Mouse (Mus musculus) 3134 (cell line): ENCODE measurements around the gene BC048679.

ENCODE experiments used
- DNase-seq: peaks from one replicate; pipeline ENCODE4 v3.0.0-alpha.2; 2011; ENCODE audit warnings: low spot score; ENCODE audit not compliant: insufficient read length; ENCODE audit errors: extremely low read depth

Gene BC048679

DNA sequence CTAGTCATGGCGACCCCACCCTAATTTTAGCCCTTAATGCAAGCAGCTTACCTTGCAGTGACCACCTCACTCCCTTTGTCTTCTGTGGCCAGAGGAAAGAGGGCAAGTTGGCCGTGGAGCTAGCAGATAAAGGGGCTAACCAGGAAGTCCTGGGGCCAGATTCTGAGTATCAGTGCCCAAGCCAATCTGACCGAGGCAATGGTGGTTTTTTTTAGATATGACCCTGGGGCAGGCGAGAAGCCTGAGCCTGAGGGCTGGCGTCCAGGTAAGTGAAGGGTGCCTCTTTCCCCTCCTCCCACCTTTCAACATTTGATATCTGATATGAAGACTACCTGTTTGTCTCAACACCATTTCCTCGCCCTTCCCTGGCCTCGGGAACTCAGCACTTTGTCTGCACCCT lies at the start of gene BC048679:
TSS of gene BC048679 (minus strand) at position 101 of the 400 bp plus-strand sequence.
- no peak for DNase-seq

DNA sequence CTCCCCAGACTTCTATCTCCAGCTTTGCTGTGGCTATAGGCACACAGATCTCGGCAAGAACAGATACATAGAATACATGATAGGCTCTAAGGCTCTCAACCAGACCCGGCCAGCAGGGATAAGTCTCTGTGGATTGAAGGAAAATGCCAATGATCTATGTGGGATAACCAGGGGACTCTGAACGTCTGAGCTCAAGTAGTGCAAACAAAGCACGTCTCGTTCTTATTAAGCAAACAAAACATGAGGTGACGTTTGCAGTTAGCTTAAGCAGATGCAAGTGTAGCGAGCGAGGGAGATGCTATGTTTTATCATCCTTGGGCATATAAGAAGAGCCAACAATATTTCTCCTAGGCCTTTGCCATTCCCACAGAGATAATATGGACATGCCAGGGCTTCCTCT lies 44.9 kb upstream of the BC048679 start:
- DNase-seq, result no peak

DNA sequence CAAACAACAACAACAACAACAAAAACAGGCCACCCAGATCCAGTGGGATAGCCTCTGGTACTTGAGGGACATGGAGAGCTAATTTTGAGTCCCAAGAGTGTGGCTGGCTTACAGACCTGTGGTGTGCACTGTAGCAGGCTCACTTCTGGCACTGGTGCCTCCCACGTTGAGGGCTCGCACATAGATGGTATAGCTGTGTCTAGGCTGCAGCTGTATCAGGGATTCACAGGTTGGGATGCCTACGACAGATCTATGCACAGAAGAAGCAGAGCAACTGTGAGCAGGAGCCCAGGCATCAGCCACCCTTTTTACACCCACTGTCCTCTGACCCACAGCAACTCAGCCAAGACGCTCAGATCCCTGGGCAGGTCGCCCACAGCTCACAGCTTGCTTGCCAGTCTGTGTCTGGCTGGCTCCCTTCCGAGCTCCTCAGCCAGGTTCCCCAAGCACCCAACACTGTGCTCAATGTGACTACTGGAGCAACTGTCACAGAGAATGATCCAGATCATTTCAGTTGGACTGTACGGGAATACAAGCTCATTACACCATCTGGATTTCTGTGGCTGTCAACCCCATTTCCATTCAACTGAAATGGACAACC lies 43.9 kb upstream of the BC048679 start:
- no peak for DNase-seq

DNA sequence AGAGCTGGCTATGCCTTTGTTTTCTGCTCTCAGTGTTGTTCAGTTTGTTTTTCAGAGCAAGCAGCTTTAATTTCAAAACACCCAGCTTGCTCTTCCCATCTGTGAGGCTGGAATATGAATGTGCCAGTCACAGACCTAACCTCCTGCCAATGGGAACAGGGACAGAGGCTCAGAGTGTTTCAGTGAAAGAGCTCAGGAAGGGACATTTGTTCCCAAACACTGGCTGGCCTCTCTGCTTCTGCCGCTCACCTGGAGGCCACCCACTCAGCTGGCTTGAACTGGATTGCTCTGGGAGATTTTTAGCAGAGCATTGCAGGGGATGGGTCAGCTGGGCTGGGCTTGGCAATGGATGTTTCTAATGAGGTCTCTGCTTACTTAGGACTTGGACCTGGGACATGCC lies 42.9 kb upstream of the BC048679 start:
- DNase-seq, result no peak

DNA sequence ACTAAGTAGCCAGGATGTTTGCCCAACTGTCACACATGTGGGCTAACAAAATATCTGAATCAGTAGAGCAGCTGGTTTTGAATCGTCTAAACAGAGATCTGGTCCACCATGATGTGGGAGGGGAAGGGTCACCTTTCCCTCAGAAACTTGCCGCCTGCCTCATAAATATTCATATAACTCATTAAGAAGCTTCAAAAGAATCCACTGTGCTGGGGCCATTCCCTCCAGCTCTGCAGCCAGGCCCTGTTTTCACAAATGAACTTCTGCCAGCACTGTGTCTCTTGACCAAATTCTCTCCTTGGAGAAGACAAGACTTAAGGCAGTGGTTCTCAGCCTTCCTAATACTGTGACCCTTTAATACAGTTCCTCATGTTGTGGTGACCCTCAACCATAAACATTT lies 41.5 kb upstream of the BC048679 start:
- DNase-seq, result no peak

DNA sequence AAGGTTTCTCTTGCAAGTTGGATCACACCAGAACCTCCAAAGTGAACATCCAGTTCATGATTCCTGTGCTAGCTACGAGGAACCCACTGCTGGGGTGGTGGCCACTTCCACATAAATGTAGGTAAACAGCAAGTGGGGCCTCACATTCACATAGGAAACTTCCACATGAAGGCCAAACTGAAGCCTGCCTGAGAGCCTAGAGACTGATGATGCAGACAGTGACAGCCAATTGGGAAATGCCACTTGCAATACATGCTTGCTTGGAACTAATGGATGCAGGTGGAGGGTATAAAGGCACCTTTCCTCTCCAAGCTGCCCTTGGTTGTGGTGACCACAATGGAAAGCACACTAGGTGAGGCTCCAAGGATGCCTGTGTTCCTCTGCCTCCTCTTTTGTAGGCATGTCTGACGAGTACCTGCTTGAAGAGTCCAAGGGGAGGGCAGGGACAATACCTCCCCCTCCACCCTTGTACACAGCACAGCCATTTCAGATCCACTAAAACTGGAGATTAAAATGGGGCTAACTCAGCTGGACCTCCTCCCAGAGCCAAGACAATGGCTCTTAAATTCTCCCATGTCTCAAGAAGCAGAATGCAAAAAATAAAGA lies 40.1 kb upstream of the BC048679 start:
- no peak for DNase-seq

DNA sequence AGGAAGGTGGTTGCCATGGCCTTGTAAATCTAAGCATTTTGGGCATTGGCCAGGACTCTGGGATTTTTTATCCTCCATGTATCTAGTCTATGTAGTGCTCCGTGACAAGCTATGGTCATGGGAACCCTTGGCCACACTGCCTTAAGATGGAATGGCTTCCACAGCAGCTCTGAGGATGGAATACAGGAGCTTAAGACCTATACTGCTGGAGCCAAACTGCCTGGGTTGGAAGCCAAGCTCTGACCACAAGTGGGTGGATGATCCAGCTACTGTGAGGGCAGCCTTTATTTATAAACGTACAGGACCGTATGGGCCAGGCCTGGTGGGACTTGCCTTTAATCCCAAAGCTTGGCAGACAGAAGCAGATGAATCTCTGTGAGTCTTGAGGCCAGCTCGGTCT lies 38.4 kb upstream of the BC048679 start:
- DNase-seq, result no peak

DNA sequence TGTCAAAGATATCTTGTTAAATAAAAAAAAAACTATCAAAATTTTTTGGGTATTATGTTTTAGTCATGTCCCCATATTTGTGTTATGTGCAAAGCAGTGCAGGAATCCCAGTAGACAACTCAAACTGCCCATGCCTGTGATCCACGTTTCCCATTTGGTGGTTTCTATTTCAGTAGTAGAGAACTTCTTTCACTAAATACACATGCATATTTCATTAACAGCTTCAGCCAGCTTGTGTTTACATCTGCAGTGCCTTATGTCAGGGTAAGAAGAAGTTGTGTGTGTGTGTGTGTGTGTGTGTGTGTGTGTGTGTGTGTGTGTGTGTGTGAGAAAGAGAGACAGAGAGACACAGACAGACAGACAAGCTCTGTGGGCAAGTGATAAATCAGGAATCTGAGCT lies 33.4 kb upstream of the BC048679 start:
- DNase-seq, result no peak

DNA sequence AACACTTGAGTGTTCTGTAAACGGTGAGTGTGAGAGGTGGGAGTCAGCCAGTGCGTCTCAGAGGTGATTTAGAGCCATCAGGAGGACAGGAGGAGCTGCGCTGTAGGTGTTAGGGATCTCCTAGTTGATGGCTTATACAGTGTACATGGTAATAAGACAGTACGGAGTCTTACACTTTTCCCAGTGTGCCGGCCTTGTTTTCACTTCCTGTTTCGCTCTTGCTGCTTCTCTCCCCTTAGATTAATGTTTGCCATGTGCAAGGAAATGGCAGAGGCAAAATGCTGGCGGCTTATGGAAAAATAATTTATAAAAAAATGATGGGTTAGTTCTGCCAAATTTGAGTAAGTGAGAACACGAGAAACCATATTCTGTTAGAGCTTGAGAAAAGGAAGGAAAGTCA lies 30.8 kb upstream of the BC048679 start:
- no peak for DNase-seq

DNA sequence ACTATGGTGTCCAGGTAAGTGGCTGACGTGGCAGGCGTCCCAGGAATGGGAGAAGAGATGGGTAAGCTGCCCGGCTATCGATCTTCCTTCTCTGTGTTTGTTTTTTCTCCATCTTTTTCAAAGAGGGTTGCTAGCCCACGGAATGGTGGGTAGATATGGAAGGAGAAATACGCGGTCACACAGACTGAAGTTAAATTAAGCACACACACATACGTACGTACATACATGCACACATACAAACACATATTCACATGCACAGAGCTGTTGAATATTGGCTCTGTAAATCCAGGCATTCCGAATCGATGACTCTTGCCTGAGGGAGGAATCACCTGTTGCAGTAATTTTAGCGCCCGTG lies 25.6 kb upstream of the BC048679 start:
- no peak for DNase-seq

DNA sequence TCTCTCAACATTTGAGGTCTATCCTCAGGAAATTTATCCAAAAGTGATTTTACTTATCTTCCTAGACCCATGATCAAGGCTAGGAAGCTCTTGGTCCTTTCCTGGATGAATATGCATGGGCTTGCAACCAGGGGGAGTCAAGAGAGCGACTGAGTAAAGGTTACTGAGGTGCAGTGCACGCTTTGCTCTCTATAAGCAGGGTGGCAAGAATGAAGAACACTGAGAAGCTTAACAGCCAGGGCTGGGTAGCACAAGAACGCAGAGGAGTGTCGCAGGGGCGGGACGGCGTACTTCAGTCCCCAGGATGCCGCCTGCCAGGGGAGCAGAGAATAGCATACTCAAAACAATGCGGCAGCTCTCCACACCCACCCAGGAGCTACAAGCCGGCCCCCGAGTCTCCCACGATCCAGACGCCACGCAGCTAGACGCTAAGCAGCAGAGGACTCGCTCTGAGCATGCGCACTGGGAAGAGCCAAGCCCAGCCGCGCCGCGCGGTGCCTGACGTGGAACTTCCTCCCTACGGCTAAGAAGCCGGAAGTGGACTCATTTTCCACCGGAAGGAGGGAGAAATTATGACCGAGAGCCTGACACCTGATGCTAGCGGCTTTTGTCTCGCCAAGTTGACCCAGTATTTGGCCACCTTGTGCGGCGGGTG lies 25.1 kb upstream of the BC048679 start:
- DNase-seq, result peak; percentile 89

DNA sequence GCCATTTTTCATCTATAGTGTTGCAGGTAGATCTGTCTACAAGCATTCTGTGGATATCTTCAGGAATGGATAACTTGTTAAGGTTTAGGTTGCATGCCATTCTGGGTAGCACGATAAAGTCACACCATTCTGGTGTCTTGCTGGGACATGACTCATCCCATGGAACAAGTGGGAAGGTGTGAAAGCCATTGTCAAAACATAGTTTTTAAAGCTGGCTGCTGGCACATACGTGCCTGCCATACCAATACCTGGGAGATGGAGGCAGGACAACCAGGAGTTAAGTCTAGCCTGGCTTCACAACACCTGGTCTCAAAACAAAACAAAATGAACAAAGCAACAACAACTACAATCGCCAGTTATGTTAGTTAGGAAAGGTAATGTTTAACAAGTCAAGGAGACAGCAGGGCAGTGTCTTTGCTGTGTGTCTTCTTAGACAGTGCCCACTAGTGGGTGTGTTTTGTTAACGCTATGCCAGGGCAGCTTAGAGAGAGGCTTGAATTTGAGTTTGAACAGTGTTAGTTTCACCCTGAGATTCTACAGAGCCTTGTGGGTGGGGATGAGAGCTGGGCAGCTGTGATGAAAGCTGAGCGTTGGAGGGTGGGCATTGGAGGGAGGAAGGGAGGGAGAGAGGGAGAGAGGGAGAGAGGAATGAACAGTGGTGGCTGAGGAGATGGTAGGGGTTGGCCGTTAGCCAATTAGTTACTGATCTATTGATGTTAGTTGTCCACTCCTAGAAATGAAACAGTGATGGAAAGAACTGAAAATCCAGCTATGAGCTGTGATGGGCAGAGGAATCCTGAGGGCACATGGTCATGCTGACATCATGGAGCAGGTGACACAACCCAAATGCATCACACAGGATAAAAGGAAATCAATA lies 18.3 kb upstream of the BC048679 start:
- no peak for DNase-seq

DNA sequence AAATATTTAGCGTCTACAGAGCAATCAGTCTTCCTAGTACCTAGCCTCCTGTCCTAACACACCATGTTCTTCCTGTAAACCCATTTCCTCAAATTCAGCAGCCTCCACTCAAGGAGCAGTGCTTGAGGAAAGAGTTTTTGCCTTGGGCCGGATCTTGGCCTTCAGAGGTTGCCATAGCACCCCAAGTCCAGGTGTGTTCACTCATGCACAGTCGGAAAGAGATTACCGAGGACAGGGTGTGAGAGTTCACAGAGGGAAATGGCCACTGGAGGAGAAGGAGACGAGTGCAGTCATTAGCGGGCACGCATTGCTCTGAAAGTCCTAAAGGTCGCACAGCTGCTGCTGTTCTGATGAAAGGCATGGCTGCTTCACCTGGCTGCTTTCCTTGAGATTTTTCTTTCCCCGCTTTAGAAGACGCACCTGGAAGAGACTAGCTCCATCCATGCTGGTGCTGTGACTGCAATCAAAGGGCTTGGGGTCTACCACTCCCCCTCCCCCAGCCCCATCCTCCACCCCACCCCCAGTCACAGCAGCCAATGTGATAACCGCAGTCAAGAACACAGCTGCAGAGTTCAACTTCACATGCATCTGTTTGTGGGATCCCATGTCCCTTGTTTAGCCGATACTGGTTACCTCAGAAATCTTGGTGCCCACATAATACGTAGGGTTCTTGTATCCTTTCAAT lies 17.0 kb upstream of the BC048679 start:
- DNase-seq, result no peak

DNA sequence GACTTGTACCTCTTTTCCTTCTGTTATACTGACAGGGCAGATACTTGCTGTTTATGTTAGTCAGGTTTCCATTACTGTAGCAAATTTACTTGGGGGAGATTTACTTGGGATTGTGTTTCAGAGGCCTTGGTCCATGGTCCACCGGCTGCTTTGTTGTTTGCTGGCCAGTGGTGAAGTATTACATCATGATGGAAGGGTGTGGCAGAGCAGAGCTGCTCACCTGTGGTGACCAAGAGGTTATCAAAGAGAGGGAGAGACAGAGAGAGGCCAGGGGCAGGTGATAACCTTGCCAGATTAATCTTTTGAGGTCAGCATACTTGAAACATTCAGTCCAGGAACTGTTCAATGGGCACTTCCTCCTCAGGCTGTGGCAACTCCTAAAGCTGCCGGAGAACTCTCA lies 3.0 kb upstream of the BC048679 start:
- no peak for DNase-seq

DNA sequence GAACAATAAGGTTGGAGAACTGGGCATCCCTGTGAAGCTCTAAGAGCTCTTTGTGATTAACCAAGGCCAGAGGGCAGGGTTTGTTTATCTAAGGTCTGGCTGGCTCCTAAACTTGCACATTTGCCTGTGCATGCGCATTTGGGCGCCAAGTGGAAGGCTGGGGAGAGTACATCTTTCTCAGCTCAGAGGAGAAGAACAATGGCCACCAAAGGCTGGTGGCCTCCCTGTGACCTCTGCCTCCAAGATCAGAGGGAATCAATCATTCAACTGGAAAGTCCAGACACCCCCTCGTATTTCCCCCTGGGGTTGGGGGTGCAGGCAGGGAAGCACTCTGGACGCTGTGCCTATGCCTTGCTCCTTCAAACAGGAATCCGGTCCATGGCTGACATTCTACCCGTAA lies 910 bp downstream of the BC048679 start:
- DNase-seq, result no peak

DNA sequence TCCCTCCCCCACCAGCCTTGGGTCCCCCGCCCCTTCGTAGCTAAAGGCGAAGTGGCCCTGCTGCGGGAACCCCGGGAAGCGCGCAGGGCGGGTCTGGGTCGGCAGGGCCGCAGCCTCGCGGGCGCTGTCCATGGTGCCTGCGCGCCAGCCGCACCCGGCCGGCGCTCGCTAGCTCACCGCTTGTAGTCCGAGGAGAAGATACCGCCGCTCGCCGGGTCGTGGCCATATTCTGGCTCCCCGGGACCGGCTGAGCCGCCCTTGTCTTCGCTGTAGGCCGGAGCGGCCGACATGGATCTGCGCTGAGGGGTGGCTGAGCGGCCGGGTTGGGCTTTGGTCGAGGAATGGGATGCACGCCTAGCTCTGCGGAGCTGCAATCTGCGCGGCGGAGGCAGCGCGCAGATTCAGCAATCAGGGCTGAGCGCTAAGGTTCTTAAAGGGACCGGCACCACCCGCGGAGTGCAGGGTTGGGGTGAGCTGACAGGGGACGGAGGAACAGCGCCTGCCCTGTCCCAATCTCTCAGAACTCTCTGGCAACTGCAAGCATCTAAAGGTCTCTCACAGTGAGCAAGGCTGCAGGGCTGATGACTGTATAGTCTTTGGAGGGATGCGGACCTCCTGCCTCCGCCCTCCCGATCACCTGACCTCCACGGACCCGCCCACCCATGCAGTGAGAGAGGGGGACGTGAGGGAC lies 4.6 kb downstream of the BC048679 start, which contains the start of gene Ap3b2:
TSS of gene Ap3b2 (minus strand) at position 595 of the 691 bp plus-strand sequence.
- no peak for DNase-seq

DNA sequence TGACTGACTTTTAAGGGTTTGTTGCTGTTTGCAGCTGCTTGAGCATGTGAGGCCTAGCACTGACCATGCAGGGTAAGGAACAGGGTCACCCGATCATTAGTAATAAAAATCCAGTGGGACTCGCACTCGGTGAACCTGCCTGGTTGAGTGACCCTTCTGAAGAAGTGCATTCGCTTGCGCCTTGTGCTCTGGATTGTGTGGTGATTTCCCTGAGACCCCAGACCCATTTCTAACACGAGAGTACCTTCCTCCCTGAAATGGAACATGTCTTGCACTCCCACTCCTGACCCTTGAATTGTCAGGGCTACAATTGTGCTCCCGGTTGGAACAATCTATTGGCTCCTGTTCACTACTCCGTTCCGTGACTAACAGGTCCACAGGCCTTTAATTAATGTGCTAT lies 5.5 kb downstream of the BC048679 start:
- no peak for DNase-seq

DNA sequence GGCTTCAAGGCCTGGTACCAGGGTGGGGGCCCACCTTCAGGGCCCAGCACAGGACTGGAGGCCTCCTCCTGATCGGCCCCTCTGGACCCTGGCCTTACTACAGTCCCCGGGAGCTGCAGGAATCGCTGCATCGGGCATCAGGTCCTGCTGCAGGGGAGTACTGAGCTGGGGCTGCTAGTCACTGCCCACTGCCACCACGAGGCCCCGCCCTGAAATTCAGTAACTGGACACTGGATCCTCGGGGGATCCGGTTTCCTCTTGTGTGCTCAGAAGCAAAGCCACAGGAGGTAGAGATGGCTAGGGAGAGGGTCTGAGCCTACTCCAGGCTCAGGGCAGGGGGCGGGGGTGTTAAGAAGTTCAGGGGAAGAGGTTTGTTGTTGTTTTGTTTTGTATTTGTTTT lies 8.4 kb downstream of the BC048679 start:
- DNase-seq, result peak; percentile 53

DNA sequence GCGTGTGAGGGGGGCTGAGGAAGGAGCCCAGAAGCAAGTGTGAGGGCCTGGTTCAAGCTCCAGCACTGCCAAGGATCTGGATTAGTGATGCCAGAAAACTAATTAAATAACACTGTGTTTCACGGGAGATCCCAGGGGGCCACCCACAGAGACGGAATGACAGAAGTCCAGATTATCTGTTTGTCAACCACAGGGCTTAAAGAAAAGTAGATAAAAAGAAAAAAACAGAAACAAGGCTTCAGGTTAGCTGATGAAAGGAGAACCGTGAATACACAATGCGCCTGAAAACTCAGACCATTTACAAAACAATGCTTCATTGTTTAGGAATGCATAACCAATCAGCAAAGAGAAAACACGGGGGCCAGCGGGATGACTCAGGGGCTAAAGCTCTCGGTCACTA lies 17.3 kb downstream of the BC048679 start:
- no peak for DNase-seq

DNA sequence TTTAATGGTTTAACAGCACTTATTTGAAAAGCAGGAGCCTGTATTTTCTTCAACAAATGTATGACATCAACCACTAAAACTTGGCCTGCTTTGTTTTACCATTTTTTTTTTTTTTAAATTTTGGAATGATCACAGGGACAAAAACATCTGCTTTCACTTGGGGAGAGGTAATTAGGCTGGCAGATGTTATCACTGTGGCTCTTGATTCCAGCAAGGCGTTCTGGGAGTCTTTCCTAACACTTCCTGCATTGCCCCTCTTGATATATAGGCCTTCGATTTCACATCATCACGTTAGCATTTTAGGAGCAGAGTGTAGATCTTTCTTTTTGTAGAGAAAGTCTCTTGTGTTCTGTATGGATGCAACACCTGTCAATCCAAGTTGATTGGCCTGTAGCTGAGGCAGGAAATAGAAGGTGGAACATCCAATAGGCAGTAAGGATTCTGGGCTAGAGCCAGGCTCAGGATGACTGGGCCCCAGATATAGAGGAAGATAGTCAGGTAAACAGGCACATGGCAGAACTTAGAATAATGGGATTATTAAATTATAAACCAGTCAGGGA lies 18.5 kb downstream of the BC048679 start:
- no peak for DNase-seq
